Mouse (Mus musculus) heart, postnatal 0 days (tissue): ENCODE measurements at regions not wholly inside any gene's neighbourhood (a gene's known extent, or its start where the extent isn't known, plus 50 kb on each side); places are given as distances from the start of the nearest gene placed in this dataset.
A peak's percentile ranks its signal among the peaks of the same experiment; 100 is the strongest.

Source experiments
- ATAC-seq: fragments of 200-750 bp; cut with Nextera tagmentation; 2 replicates; pipeline ENCODE4 v1.8.0; 2017; ENCODE audit warnings: low read depth, moderate number of reproducible peaks, moderate library complexity; ENCODE audit not compliant: insufficient read depth
- DNase-seq: peaks from one replicate; pipeline ENCODE4 v3.0.0-alpha.2; 2016; ENCODE audit warnings: low spot score
- H3K27ac ChIP-seq: fragments of 300-500 bp; sonication (generic); 2 replicates; pipeline ENCODE4 v1.5.1; 2014; ENCODE audit warnings: low read depth, mild to moderate bottlenecking
- H3K27me3 ChIP-seq: fragments of 300-500 bp; sonication (generic); 2 replicates; pipeline ENCODE4 v1.6.1; 2014; ENCODE audit warnings: low read length, mixed read lengths; ENCODE audit not compliant: control insufficient read depth, insufficient read depth
- H3K36me3 ChIP-seq: fragments of 300-500 bp; sonication (generic); replicated peaks from 2 replicates; pipeline ENCODE4 v1.6.1; 2014; ENCODE audit warnings: low read length, mixed read lengths; ENCODE audit not compliant: control insufficient read depth, insufficient read depth
- H3K4me1 ChIP-seq: fragments of 300-500 bp; sonication (generic); 2 replicates; pipeline ENCODE4 v1.6.1; 2014; ENCODE audit warnings: antibody characterized with exemption; ENCODE audit not compliant: control insufficient read depth, insufficient read depth
- H3K4me2 ChIP-seq: fragments of 300-500 bp; sonication (generic); 2 replicates; pipeline ENCODE4 v1.6.1; 2014; ENCODE audit warnings: low read depth, mild to moderate bottlenecking, low read length, moderate library complexity
- H3K4me3 ChIP-seq: fragments of 300-500 bp; sonication (generic); 2 replicates; pipeline ENCODE4 v1.5.1; 2014; ENCODE audit warnings: low read depth, low read length
- H3K9ac ChIP-seq: fragments of 300-500 bp; sonication (generic); replicated peaks from 2 replicates; pipeline ENCODE4 v1.6.1; 2014; ENCODE audit warnings: low read depth, low read length, mixed read lengths
- H3K9me3 ChIP-seq: fragments of 300-500 bp; sonication (generic); replicated peaks from 2 replicates; pipeline ENCODE4 v1.6.1; 2016; ENCODE audit warnings: low read length; ENCODE audit not compliant: control insufficient read depth
- CTCF ChIP-seq: IDR thresholded peaks from 2 replicates; pipeline ENCODE4 v1.5.1; 2016; ENCODE audit warnings: antibody characterized with exemption, control low read depth, low read depth
- EP300 ChIP-seq: IDR thresholded peaks from 2 replicates; pipeline ENCODE4 v1.6.1; 2016; ENCODE audit warnings: antibody characterized with exemption, low read depth
- whole genome bisulfite sequencing: fragments of 180-500 bp; shearing (Covaris S2); extraction: QIAGEN DNeasy Blood & Tissue Kit; methylation state at CpG from one replicate; pipeline ENCODE4 v1.1.7; 2014; 5-methylcytosine and 5-hydroxymethylcytosine counted together

- no peak for ATAC-seq
- no peak overlapping the region for H3K4me2 ChIP-seq
- WGBS: 13% methylated on average over 1 of the region's 1 CpGs
- H3K9me3 ChIP-seq: no peaks in the 10 kb centered on the region
- H3K4me1 ChIP-seq: no peaks in the 10 kb centered on the region
- H3K4me3 ChIP-seq: no peak overlapping the region
- H3K36me3 ChIP-seq: no peaks in the 10 kb centered on the region
- no peaks in the 10 kb centered on the region for H3K27me3 ChIP-seq
- DNase-seq: no peak
- no peak overlapping the region for H3K9ac ChIP-seq
- no peak overlapping the region for H3K27ac ChIP-seq
- TF ChIP-seq CTCF: no peak
- no peak for TF ChIP-seq EP300
Measured at GRCm38 (mm10) chr3:40119462-40119861, 411.6 kb upstream of the Intu start.

GRCm38 (mm10) chr3:40120298-40120875 is 410.7 kb upstream of the Intu start:
- WGBS: 22% methylated on average over 4 of the region's 4 CpGs
- H3K27ac ChIP-seq: no peak overlapping the region
- peak; percentile 69 for DNase-seq
- no peaks in the 10 kb centered on the region for H3K9me3 ChIP-seq
- no peaks in the 10 kb centered on the region for H3K27me3 ChIP-seq
- H3K4me1 ChIP-seq: no peaks in the 10 kb centered on the region
- H3K9ac ChIP-seq: no peak overlapping the region
- H3K4me3 ChIP-seq: no peak overlapping the region
- peak; percentile 57 for TF ChIP-seq CTCF
- TF ChIP-seq EP300: no peak
- peak; percentile 53; the same call in 1 of the 2 replicates for ATAC-seq
- H3K4me2 ChIP-seq: no peak overlapping the region
- no peaks in the 10 kb centered on the region for H3K36me3 ChIP-seq

GRCm38 (mm10) chr3:40123558-40124236 is 407.4 kb upstream of the Intu start:
- no peaks in the 10 kb centered on the region for H3K36me3 ChIP-seq
- DNase-seq (no peak), ATAC-seq (no peak)
- no peak overlapping the region for H3K4me3 ChIP-seq
- no peak overlapping the region for H3K27ac ChIP-seq
- no peak overlapping the region for H3K9ac ChIP-seq
- H3K27me3 ChIP-seq: no peaks in the 10 kb centered on the region
- no peak overlapping the region for H3K4me2 ChIP-seq
- H3K4me1 ChIP-seq: no peaks in the 10 kb centered on the region
- WGBS: 83% methylated on average over 9 of the region's 9 CpGs
- TF ChIP-seq EP300: no peak
- no peak for TF ChIP-seq CTCF
- no peaks in the 10 kb centered on the region for H3K9me3 ChIP-seq

GRCm38 (mm10) chr3:40126903-40127302 is 404.2 kb upstream of the Intu start:
- WGBS: 75% methylated on average over 2 of the region's 2 CpGs
- Histone ChIP-seq H3K27ac (no peak overlapping the region), H3K4me1 (no peaks in the 10 kb centered on the region), H3K4me2 (no peak overlapping the region), H3K9me3 (no peaks in the 10 kb centered on the region), H3K9ac (no peak overlapping the region), H3K4me3 (no peak overlapping the region), H3K27me3 (no peaks in the 10 kb centered on the region), H3K36me3 (no peaks in the 10 kb centered on the region)
- no peak for DNase-seq
- no peak for ATAC-seq
- TF ChIP-seq EP300: no peak
- no peak for TF ChIP-seq CTCF

- no peak overlapping the region for H3K4me3 ChIP-seq
- WGBS: 61% methylated on average over 8 of the region's 8 CpGs
- ATAC-seq (peak; percentile 47; the same call in 1 of the 2 replicates), DNase-seq (peak; percentile 6)
- H3K27me3 ChIP-seq: no peaks in the 10 kb centered on the region
- no peak overlapping the region for H3K9ac ChIP-seq
- no peaks in the 10 kb centered on the region for H3K9me3 ChIP-seq
- H3K27ac ChIP-seq: no peak overlapping the region
- no peaks in the 10 kb centered on the region for H3K4me1 ChIP-seq
- no peaks in the 10 kb centered on the region for H3K36me3 ChIP-seq
- TF ChIP-seq CTCF: no peak
- TF ChIP-seq EP300: no peak
- H3K4me2 ChIP-seq: no peak overlapping the region
Measured at GRCm38 (mm10) chr3:40130858-40131584, 400.1 kb upstream of the Intu start.
